Comparison of ENCODE assay signal across 8 mouse cellular contexts in genomic region chr17:45735382-45736310, GRCm38 (mm10). TPM values are rescaled to one million over a fixed set of nuclear protein-coding genes. Genes with fewer than 3 reads are reported as not detected.
DNase-seq lines count a peak whose midpoint lies in the region; ATAC-seq and TF ChIP-seq lines count a peak whose summit lies in the region.

No protein-coding gene starts in this region.

- H3K4me1 ChIP-seq in hindbrain, embryonic 12.5 days: peaks cover 40% of the 10 kb centered on the region

- ATAC-seq in Patski: no peak
- peak; percentile 15 for ATAC-seq in hindbrain, embryonic 12.5 days (ENCODE audit: low FRiP score)
- peak; percentile 59 for ATAC-seq in megakaryocyte, adult 5-6 weeks (ENCODE audit: poor library complexity, severe bottlenecking)

- TF ChIP-seq CTCF in Patski (IDR thresholded peaks at IDR 0.05): peak; percentile 81
- peak; percentile 93 for TF ChIP-seq CTCF in left cerebral cortex, adult 2 months (IDR thresholded peaks at IDR 0.05)

- WGBS in hindbrain, embryonic 12.5 days: 3% methylated on average over 10 of the region's 10 CpGs

- DNase-seq in Patski (ENCODE audit: low read depth, low spot score): no peak
- peak; percentile 87 for DNase-seq in cerebellum, adult 9-11 months
- peak; percentile 70 to 84 for DNase-seq in frontal cortex, postnatal 10 days (ENCODE audit: low spot score in 2 of 2)
- peak; percentile 83 to 88 for DNase-seq in left cerebral cortex, adult 2 months (ENCODE audit: extremely low spot score in 1 of 2, low spot score in 2 of 2)
- peak; percentile 91 to 93 for DNase-seq in right cerebral cortex, adult 2 months (ENCODE audit: low spot score in 2 of 2)
- peak; percentile 66 for DNase-seq in urinary bladder, adult 2 months (ENCODE audit: low spot score)

- H3K4me2 ChIP-seq in hindbrain, embryonic 12.5 days (replicated peaks): peak overlapping the region; percentile 63

- H3K27ac ChIP-seq in hindbrain, embryonic 12.5 days: peak overlapping the region; percentile 94
- peak overlapping the region; percentile 99 for H3K27ac ChIP-seq in left cerebral cortex, adult 2 months

- H3K27me3 ChIP-seq in Patski: peaks cover 6% of the 10 kb centered on the region
- peaks cover 17% of the 10 kb centered on the region for H3K27me3 ChIP-seq in hindbrain, embryonic 12.5 days

- no peaks in the 10 kb centered on the region for H3K36me3 ChIP-seq in hindbrain, embryonic 12.5 days

- H3K9ac ChIP-seq in hindbrain, embryonic 12.5 days: peak overlapping the region; percentile 74

- CTCF ChIA-PET in Patski (lab: Charles Lee): interaction anchor here (0.6 to 3.1 kb wide), 26 partner anchors 10 to 484 kb away, joined by 3 to 40 read pairs (median 4); partner anchors contain the start of gene Vegfa

- no peaks in the 10 kb centered on the region for H3K9me3 ChIP-seq in hindbrain, embryonic 12.5 days (replicated peaks)

- POLR2A ChIA-PET in Patski (lab: Charles Lee): interaction anchor here (0.6 to 2.3 kb wide), 4 partner anchors 71 to 381 kb away, joined by 3 to 18 read pairs (median 4); partner anchors contain the start of gene Vegfa

- H3K4me3 ChIP-seq in hindbrain, embryonic 12.5 days: peak overlapping the region; percentile 44
- H3K4me3 ChIP-seq in left cerebral cortex, adult 2 months: peak overlapping the region; percentile 71

- in situ Hi-C loops in Patski (cut with MboI; ENCODE audit: low pct_unique_long_range_greater_than_20kb): loop anchor here (5.0 kb wide), 2 partner anchors 67 to 147 kb away; no protein-coding TSS in a partner anchor

- intact Hi-C loops in left cerebral cortex, adult 2 months (cut with DNase I): loop anchor here (1.0 to 5.0 kb wide), 2 partner anchors 62 to 297 kb away; partner anchors contain the start of gene Vegfa

RNA-seq across cellular contexts. Expression of gene 1600014C23Rik, which starts 2.0 kb away (rescaled TPM):
- not detected for polyA plus RNA-seq in Patski (2021)
- not detected in 2 replicates for polyA plus RNA-seq in hindbrain, embryonic 12.5 days (2016; fragmentation: Nextera tagmentation; extraction: Ambion mirVana)
- total RNA-seq in left cerebral cortex, adult 2 months (2021): not detected
- total RNA-seq in megakaryocyte, adult 5-6 weeks (2015): not detected in 2 replicates
- not detected in 2 replicates for total RNA-seq in megakaryocyte, adult 5-6 weeks (2017)
- not detected in 2 replicates for polyA plus RNA-seq in urinary bladder, adult 2 months (2012; rRNA removed)

RNA-seq across cellular contexts. Expression of gene Tmem63b, which starts 48.9 kb away (rescaled TPM):
- 109 TPM for polyA plus RNA-seq in Patski (2021)
- polyA plus RNA-seq in hindbrain, embryonic 12.5 days (2016; fragmentation: Nextera tagmentation; extraction: Ambion mirVana): 102 TPM in 2 replicates
- 100 to 1,000 TPM; 176 to 184 TPM for total RNA-seq in left cerebral cortex, adult 2 months (2021)
- 3.3 and 5.3 TPM in 2 replicates for total RNA-seq in megakaryocyte, adult 5-6 weeks (2015)
- total RNA-seq in megakaryocyte, adult 5-6 weeks (2017): 3.6 and 5.3 TPM in 2 replicates
- polyA plus RNA-seq in urinary bladder, adult 2 months (2012; rRNA removed): 73.6 and 76.5 TPM in 2 replicates

RNA-seq across cellular contexts. Expression of gene Mrpl14, which starts 49.5 kb away (rescaled TPM):
- polyA plus RNA-seq in Patski (2021): 108 TPM
- polyA plus RNA-seq in hindbrain, embryonic 12.5 days (2016; fragmentation: Nextera tagmentation; extraction: Ambion mirVana): 98.1 and 110 TPM in 2 replicates
- 10 to 100 TPM; 42.4 to 44.1 TPM for total RNA-seq in left cerebral cortex, adult 2 months (2021)
- total RNA-seq in megakaryocyte, adult 5-6 weeks (2015): 30.3 and 34.7 TPM in 2 replicates
- total RNA-seq in megakaryocyte, adult 5-6 weeks (2017): 12.7 and 14.7 TPM in 2 replicates
- 100 and 106 TPM in 2 replicates for polyA plus RNA-seq in urinary bladder, adult 2 months (2012; rRNA removed)
